Mouse (Mus musculus): ENCODE measurements around the gene Gins2.

GRCm38 (mm10) chr8:120533380-120533779 is 55.7 kb downstream of the Gins2 start:
- TF ChIP-seq POLR2A (IDR thresholded peaks at IDR 0.05; ENCODE audit: borderline replicate concordance, insufficient read depth, low read length), result no peak
- TF ChIP-seq CTCF (IDR thresholded peaks at IDR 0.05; ENCODE audit: borderline replicate concordance, insufficient read depth, low read depth, low read length), result no peak

Measured in cerebellum, adult 2 months (tissue).